Mouse (Mus musculus) megakaryocyte progenitor cell, adult 5-6 weeks (primary cell): ENCODE data around the gene Add2. TPM values are rescaled to one million over a fixed set of nuclear protein-coding genes. Genes with fewer than 3 reads are reported as not detected.

Source experiments
- ATAC-seq: replicated peaks from 2 replicates; pipeline ENCODE4 v1.8.0; 2016; ENCODE audit warnings: mild to moderate bottlenecking, moderate TSS enrichment, inconsistent platforms; ENCODE audit not compliant: poor library complexity
- total RNA-seq, 2 experiments: library from RNA; stranded (forward) in 1 of 2; stranded (reverse) in 1 of 2; fragments of 157-497, 149-512 nt in 1 of 2; fragments of 200-1000 nt in 1 of 2; gene quantifications; 2 replicates each; pipeline versions ENCODE4 v1.2.3 to v1.2.4; 2015 to 2017

Gene Add2
- total RNA-seq, 2 experiments from 2014 or later = 4.6 to 6.7 TPM

DNA sequence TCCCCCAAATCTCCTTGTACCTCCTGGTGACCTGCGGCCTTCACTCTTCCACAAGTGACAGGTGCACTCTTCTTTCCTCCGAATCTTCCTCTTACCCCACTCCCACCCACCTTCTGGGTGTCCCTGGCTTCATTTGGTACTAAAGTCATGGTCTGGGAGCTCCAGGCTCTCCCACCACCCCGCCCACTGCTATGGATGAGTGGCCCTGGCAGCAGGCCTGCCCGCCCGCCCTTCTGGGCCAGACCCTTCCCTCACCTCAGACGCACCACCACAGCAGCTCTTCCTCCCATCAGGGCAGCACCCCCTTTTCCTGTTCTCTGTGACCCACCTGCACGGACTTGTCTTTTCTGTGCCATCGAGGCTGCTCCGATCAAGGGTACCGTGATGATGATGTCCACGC is 19.0 kb downstream of the Add2 start:
- ATAC-seq = no peak

GRCm38 (mm10) chr6:86048509-86048908 is 20.0 kb downstream of the Add2 start:
- no peak for ATAC-seq

- no peak for ATAC-seq
Measured at GRCm38 (mm10) chr6:86050586-86051268, 22.2 kb downstream of the Add2 start.

DNA sequence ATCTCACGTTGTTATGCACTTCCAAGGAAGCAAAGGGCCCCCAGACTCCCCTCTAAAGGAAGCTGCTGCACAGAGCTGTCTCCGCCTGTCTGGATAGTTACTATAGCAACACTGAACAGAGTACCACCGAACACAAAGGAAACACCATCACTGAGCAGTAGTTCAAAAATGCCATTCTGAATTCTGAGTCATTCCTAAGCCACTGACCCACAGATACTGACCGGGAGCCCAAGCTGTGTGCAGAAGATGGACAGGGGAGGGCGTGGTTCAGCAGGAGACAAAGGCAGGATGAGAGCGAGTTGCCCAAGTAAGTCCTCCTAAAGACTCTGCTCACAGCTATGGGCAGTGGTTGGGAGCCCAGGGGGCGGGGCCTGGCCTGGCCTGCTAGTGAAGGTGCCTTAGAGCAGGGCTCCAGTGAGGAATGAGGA is 23.6 kb downstream of the Add2 start:
- ATAC-seq = no peak

DNA sequence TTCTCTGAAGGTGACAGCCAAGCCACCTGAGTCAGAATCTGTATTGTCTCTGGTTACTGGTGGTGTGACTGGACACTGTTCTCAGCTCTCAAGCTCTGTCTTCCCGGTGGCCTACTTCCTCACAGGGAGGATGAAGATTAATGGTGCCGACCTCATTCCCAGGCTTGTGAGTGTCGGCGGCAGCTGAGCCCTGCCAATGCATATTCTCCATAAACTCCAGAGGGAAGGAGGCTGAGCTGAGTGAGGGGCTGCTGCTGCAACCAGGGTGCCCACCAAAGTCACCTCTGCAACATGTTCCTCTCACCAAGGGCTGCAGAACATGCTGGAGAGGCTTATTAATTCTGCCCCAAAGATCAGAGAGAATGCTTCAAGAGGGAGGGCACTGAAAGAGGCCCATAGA is 24.1 kb downstream of the Add2 start:
- ATAC-seq = no peak

GRCm38 (mm10) chr6:86053099-86053498 is 24.6 kb downstream of the Add2 start:
- ATAC-seq = no peak

DNA sequence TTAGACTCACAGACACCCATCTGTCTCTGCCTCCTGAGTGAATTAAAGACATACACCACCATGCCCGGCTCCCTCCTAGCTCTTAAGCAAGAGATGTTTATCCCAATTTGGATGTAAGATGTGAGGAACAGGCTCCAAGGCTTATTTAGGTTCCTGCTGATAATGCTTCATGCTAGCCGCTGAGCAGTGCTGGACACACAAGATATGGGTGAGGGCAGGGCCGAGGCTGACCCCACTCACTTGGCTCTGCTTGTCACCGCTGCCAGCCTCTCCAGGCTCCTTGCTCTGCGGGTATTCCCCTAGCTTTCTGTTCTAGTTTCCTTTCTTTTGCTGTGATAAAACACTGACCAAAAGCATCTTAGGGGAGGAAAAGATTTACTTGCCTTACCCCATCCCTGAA is 25.1 kb downstream of the Add2 start:
- ATAC-seq = no peak

GRCm38 (mm10) chr6:86058475-86058874 is 30.0 kb downstream of the Add2 start:
- no peak for ATAC-seq

DNA sequence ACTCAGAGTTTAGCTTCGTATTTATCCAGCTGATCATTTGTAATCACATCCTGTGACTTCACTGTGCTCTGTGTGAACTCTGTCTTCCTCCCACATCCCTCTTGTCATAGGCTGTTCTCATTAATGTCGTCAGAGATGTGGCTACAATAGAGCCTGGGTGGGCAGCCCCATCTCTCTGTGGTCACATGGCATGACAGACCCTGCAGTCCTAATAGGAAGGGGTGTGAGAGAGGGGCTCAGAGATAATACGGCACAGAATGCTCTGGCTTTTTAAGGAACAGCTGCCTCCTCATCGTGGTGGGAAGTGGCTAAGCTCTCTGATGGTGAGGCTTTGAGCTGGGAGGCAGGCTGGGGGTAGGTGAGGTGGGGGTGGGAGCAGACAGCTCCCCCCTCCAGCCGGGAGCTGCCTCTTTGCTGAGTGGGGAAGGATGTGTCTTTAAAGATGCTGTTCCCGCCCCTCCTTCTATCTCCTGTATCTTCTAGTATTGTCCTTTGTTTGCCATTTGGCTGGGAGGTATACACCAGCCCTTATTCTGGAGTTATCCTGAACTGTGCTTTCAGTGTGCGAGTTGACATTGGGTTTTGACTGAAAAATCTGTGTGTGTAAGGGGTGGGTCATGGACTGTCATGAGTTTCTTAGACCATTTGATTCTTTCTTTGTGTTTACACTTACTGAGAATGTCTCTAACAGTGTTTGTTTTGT is 30.8 kb downstream of the Add2 start:
- ATAC-seq = no peak

- no peak for ATAC-seq
Measured at GRCm38 (mm10) chr6:86060170-86060569, 31.7 kb downstream of the Add2 start.

DNA sequence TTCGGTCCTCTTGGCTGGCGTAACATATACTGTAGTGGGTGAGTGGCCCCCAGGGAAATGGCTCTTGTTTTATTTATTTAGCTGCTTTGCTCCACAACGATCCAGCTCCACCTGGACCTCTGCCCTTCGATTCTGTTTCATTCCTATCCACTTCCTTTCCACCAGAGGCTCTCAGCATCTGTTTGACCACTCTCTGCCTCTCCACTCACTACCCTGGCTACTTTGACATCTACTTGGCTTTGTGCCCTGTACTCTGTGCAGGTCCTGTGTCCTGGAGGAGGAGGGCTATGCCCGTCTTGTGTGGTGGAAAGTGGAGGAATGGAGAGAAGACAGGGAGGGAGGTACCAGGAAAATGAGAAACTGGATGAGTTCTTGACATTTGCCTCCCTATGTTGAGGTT is 33.7 kb downstream of the Add2 start:
- ATAC-seq = no peak

GRCm38 (mm10) chr6:86062684-86063083 is 34.2 kb downstream of the Add2 start:
- no peak for ATAC-seq

- no peak for ATAC-seq
Measured at GRCm38 (mm10) chr6:86064318-86065016, 36.0 kb downstream of the Add2 start.

DNA sequence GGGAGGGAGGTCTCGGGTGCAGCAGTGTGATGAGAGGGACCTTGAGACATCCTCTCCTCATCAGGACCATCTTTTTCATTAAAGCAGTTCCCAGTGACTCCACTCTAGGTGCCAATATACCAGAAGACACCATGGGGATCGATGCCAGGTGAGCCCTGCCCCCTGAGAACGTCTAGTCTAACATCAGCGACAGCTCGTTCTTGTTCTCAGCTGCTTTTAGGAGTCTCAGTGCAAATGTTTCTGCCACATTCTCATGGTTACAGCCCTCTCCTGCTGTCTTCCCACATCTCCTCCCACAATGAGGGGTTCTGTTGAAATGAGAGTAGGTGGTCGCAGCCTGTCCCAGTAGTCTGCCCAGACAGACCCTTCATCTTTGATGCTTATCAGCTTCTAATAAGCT is 38.2 kb downstream of the Add2 start:
- ATAC-seq = no peak

DNA sequence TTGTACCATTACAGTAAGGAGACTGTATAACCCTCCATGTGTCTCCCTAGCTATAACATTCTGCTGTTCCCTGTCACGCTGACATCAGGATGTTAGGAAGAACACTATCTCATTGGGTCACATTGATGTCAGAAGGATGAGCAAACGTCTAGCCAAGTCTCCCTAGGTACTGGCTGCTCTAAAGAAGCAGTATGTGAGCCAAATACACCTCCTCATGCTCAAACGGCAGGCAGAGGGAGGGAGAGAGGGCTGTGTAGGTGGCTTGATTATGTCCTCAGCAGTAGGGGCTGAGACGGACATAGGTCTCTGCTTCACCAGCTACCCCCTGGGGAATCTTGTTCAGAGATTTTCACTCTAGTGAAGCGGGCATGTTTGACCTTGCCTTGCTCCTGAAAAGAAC is 38.7 kb downstream of the Add2 start:
- no peak for ATAC-seq

DNA sequence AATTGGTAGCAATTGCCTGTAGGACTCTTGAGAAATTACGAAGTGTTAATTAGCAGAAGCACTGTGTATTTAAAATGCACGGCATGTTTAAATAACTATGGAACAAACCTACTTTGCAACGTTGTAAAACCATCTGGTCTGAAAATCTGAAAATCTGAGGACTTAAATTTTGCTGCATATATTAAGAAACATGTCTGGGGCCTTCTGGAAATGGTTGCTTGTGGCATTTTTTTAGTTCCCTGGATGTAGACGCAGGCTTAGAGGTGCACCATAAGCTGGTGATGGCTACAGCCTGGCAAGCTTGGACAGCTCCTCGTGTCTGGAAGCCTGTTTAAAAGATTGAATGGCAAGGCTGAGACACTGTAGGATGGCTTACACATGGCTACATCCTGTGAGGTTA is 40.5 kb downstream of the Add2 start:
- no peak for ATAC-seq

DNA sequence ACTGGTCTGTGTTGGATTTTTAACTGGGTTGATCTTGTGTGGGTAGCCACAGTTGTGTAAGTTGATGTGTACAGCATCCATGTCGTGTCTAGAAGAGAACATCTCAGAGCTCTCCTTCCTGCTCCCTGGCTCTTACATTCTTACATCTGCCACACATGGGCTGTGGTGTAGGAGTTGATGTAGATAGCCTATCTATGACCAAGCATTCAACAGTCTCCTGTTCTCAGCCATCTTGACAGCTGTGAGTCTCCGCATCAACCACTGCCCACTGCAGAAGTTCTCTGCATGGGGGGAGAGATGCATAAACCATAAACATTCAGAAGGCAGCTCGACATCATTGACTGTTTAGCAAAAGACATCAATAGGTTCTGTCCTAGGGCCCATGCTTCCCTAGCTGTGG is 41.4 kb downstream of the Add2 start:
- ATAC-seq = peak; percentile 53

DNA sequence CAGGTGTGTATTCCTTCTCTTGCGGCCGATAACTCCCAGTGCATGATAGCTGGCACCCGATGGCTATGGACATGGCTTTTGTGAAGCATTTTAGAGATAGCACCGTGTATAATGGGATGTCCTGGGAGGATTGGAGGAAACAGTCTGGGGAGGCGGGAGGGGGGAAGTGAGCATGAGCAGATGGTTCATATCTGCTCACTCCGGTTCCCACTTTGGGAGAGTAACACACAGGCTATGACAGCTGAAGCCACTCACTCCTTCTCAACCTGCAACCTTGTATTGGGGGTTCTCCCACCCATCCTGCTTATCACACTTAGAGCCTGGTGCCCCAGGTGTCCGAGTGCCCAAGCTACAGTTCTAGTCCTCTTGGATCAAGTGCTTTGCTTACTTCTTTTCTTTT is 41.8 kb downstream of the Add2 start:
- ATAC-seq = peak; percentile 15; the same call in 1 of the 2 replicates

DNA sequence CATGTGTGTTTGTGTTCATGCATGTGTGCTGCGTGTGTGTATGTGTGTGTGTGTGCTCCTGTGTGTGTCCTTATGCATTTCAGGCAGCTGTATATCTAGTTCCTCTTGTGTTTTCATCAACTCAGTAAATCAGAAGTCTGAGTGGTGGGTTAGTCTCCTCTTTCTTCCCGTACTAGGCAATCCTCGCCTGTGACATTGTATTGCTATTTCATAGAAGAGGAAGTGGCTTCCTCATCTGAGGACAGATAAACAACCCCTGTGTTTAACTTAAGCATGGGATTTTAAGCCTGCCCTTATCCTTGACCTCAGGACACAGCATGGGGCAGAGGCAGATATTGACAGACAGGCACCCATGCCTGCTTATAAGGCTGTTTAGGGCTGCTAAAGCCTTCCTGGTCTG is 45.4 kb downstream of the Add2 start:
- ATAC-seq = no peak

DNA sequence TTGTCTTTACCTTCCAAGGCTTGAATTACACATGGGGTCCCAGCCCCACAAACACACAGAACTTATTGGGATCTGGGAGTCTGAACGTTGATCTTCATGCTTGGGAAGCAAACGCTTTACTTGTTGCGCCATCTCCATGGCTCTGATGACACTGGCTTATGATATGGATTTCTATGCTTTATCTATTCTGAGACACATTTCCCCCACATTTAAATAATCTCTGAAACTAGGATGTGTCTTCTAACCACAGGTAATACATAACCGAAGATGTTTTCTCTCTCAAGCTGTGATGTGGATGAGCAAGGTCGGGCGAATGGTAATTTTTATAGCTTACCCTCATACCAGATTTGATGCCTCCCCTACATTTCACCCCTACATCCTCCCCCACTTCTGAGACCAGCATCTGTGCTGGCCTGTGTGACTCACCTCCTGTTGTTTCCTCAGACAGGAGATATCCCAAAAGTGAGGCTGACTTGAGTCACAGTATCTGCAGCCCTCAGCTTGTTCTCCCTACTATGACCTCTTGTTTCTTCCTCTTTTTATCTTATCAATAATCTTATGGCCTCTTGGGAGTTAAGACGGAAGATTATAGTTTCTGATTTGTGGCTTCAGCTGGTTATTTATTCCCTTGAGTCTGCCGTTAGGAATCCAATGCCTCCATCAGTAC is 46.2 kb downstream of the Add2 start:
- ATAC-seq = no peak

- no peak for ATAC-seq
Measured at GRCm38 (mm10) chr6:86076525-86076924, 48.0 kb downstream of the Add2 start.

GRCm38 (mm10) chr6:86077880-86078279 is 49.4 kb downstream of the Add2 start:
- peak; percentile 85 for ATAC-seq
